Mouse (Mus musculus) adrenal gland, postnatal 14 days (tissue): ENCODE measurements around the gene Psmd7. TPM values are rescaled to one million over a fixed set of nuclear protein-coding genes. Genes with fewer than 3 reads are reported as not detected.
A peak's percentile ranks its signal among the peaks of the same experiment; 100 is the strongest.
"Not testable (repeated sequence)": the region's sequence is repeated elsewhere in the genome, so short reads cannot be mapped to it uniquely, and the experiment has no call there.

Experiments
- DNase-seq: peaks from one replicate; pipeline ENCODE4 v3.0.0; 2021; ENCODE audit warnings: mixed read lengths
- long read RNA-seq, 2 experiments: library from polyadenylated mRNA; stranded (forward); transcript quantifications; one replicate each; pipeline ENCODE4 v2.0.0; 2021
- total RNA-seq: library from RNA; stranded (reverse); gene quantifications from 2 replicates; pipeline ENCODE4 v1.2.3, GENCODE M21; 2021

Gene Psmd7
- 98.0 and 98.6 TPM in 2 replicates for total RNA-seq
- long read RNA-seq, experiment 1, transcript Psmd7-201 (7 exons, 1,581 nt): major isoform, 272 of 287 reads
- long read RNA-seq, experiment 1, partial matches to known transcripts: 5 of 287 reads
- long read RNA-seq, experiment 1, other reads (novel, unspliced or antisense): 10 of 287 reads
- long read RNA-seq, experiment 2, transcript Psmd7-201 (7 exons, 1,581 nt): major isoform, 174 of 193 reads
- long read RNA-seq, experiment 2, partial matches to known transcripts: 12 of 193 reads
- long read RNA-seq, experiment 2, other reads (novel, unspliced or antisense): 5 of 193 reads

- peak; percentile 97 for DNase-seq
Observed at GRCm38 (mm10) chr8:107587995-107588780, at the start of gene Psmd7. Psmd7 (minus strand) TSS chr8:107588464.

- no peak for DNase-seq
Observed at GRCm38 (mm10) chr8:107633734-107634133, 45.5 kb upstream of the Psmd7 start.

GRCm38 (mm10) chr8:107629701-107630100 lies 41.4 kb upstream of the Psmd7 start:
- DNase-seq: no peak

- peak; percentile 29 for DNase-seq
Observed at GRCm38 (mm10) chr8:107628501-107629149, 40.4 kb upstream of the Psmd7 start.

GRCm38 (mm10) chr8:107627881-107628280 lies 39.6 kb upstream of the Psmd7 start:
- DNase-seq: no peak

GRCm38 (mm10) chr8:107624301-107624700 lies 36.0 kb upstream of the Psmd7 start:
- DNase-seq: not testable (repeated sequence)

GRCm38 (mm10) chr8:107621930-107622623 lies 33.8 kb upstream of the Psmd7 start:
- DNase-seq: no peak

- peak; percentile 25 for DNase-seq
Observed at GRCm38 (mm10) chr8:107621136-107621535, 32.9 kb upstream of the Psmd7 start.

GRCm38 (mm10) chr8:107618499-107618898 lies 30.2 kb upstream of the Psmd7 start:
- DNase-seq: no peak

GRCm38 (mm10) chr8:107613411-107613810 lies 25.1 kb upstream of the Psmd7 start:
- no peak for DNase-seq

- DNase-seq: no peak
Observed at GRCm38 (mm10) chr8:107610845-107611244, 22.6 kb upstream of the Psmd7 start.

- DNase-seq: no peak
Observed at GRCm38 (mm10) chr8:107608751-107609150, 20.5 kb upstream of the Psmd7 start.

GRCm38 (mm10) chr8:107603026-107603425 lies 14.8 kb upstream of the Psmd7 start:
- DNase-seq: peak; percentile 82

GRCm38 (mm10) chr8:107599691-107600090 lies 11.4 kb upstream of the Psmd7 start:
- no peak for DNase-seq

GRCm38 (mm10) chr8:107597731-107598130 lies 9.5 kb upstream of the Psmd7 start:
- no peak for DNase-seq

- DNase-seq: no peak
Observed at GRCm38 (mm10) chr8:107594817-107595216, 6.6 kb upstream of the Psmd7 start.

- no peak for DNase-seq
Observed at GRCm38 (mm10) chr8:107593967-107594729, 5.9 kb upstream of the Psmd7 start.

- DNase-seq: no peak
Observed at GRCm38 (mm10) chr8:107587429-107587994, 752 bp downstream of the Psmd7 start.

GRCm38 (mm10) chr8:107582136-107582535 lies 6.1 kb downstream of the Psmd7 start:
- DNase-seq: no peak

GRCm38 (mm10) chr8:107581536-107581935 lies 6.7 kb downstream of the Psmd7 start:
- no peak for DNase-seq

GRCm38 (mm10) chr8:107580879-107581278 lies 7.4 kb downstream of the Psmd7 start:
- no peak for DNase-seq
